Mouse (Mus musculus) brain, embryonic 14.5 days (tissue): ENCODE results near the gene Cyp2s1.

ENCODE experiments used
- CTCF ChIP-seq: fragments of 200-500 bp; IDR thresholded peaks from 2 replicates; pipeline ENCODE4 v1.5.1; 2012; ENCODE audit warnings: inconsistent platforms, mild to moderate bottlenecking, moderate library complexity, borderline replicate concordance; ENCODE audit not compliant: insufficient read depth, insufficient read length; ENCODE audit errors: extremely low read depth
- POLR2A ChIP-seq: fragments of 200-500 bp; IDR thresholded peaks from 2 replicates; pipeline ENCODE4 v1.6.1; 2012; ENCODE audit warnings: mild to moderate bottlenecking, inconsistent platforms, borderline replicate concordance; ENCODE audit not compliant: poor library complexity, insufficient read depth, insufficient read length, severe bottlenecking; ENCODE audit errors: extremely low read depth

GRCm38 (mm10) chr7:25790615-25791014 is 26.1 kb downstream of the Cyp2s1 start:
- TF ChIP-seq CTCF (no peak), POLR2A (no peak)
